Mouse (Mus musculus): ENCODE data around the gene Micu2.

DNA sequence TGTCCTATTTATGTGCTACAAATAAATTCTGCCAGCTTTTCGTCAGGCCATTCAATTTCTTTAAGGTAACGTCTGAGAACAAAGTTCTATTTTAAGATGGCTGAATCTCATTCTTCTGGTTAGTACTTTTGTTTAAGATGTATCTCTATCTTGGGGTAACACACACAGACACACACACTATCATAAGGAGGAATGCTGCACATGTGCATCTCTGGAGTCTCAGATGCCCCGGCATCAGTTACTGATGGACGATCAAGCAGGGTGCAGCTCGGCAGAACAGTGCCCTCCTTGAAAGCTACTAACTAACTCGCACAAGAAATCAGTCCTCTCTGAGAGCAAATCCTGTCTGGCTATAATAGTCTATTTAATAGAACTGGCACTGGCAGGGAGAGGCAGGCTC is 30.2 kb downstream of the Micu2 start:
- no peak for TF ChIP-seq CTCF (IDR thresholded peaks at IDR 0.05; ENCODE audit: extremely low read depth, insufficient read depth, insufficient read length, insufficient replicate concordance)
- no peak for TF ChIP-seq POLR2A (IDR thresholded peaks at IDR 0.05; ENCODE audit: low read depth, low read length)

Measured in spleen, adult 2 months (tissue).